Mouse (Mus musculus): Measurements from ENCODE around the gene Mlf1.

DNA sequence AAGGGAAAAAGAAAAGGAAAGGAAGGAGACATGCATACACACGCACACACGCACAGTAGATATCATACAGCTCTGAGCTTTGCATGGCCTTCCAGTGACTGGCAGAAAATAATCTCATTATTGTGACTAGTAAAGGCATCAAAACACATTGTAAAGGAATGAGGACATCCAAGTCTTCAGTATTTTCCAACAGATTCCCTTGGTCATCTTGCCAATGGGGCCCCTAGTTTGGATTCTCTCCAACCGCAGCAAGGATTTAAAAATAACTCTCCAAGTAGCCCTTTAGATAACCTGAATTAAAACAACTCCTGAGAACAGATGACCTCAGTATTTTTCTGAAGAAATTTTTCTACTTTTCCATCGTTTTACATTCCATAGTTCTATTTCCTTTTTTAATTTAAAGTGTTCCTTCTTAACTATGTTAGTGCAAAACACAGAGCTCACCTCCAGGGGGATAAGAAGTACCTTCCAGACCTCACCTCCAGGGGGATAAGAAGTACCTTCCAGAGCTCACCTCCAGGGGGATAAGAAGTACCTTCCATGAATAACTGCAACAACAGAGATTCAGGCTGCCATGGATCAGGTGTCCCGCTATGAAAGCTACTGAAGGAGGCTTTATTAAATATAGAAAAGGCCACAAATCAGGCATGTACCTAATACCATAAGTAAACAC, 4.4 kb upstream of the Mlf1 start:
- no peak for TF ChIP-seq CTCF (conservative IDR thresholded peaks at IDR 0.05; ENCODE audit: insufficient read depth, insufficient read length, low read depth, low read length)
- TF ChIP-seq POLR2A (IDR thresholded peaks at IDR 0.05; ENCODE audit: low read depth, low read length) = no peak

Measured in kidney, adult 2 months (tissue).